Mouse (Mus musculus) lung, adult 2 months (tissue): ENCODE measurements at regions not wholly inside any gene's neighbourhood (a gene's known extent, or its start where the extent isn't known, plus 50 kb on each side); places are given as distances from the start of the nearest gene placed in this dataset.

Source experiments
- CTCF ChIP-seq: fragments of 200-500 bp; IDR thresholded peaks from 2 replicates; pipeline ENCODE4 v1.5.1; 2011; ENCODE audit warnings: mild to moderate bottlenecking, low read length, control low read depth; ENCODE audit not compliant: insufficient read depth
- POLR2A ChIP-seq: fragments of 200-500 bp; IDR thresholded peaks from 2 replicates; pipeline ENCODE4 v1.6.1; 2011; ENCODE audit warnings: low read depth, mild to moderate bottlenecking, control low read depth, low read length, borderline replicate concordance; ENCODE audit errors: extremely low read depth

GRCm38 (mm10) chr13:52133202-52133601 is 286.7 kb downstream of the Gadd45g start:
- TF ChIP-seq CTCF (no peak), POLR2A (no peak)
